Mouse (Mus musculus): ENCODE measurements around the gene Repin1. TPM values are rescaled to one million over a fixed set of nuclear protein-coding genes. Genes with fewer than 3 reads are reported as not detected.

Repin1 gene
- polyA plus RNA-seq, 1 experiment from 2014 or later = 37.4 TPM

- peak overlapping the region; percentile 70 for H3K4me3 ChIP-seq (replicated peaks; ENCODE audit: low read length)
- ATAC-seq (ENCODE audit: low FRiP score) (peak; percentile 85), DNase-seq (ENCODE audit: low spot score) (peak; percentile 70)
- peak overlapping the region; percentile 82 for H3K9ac ChIP-seq
- peak overlapping the region; percentile 72 for H3K4me2 ChIP-seq (replicated peaks)
- H3K27ac ChIP-seq = peak overlapping the region; percentile 94
- peaks cover 18% of the 10 kb centered on the region for H3K4me1 ChIP-seq (replicated peaks; ENCODE audit: control insufficient read depth, insufficient read depth, low read length)
- H3K36me3 ChIP-seq (replicated peaks; ENCODE audit: control insufficient read depth, insufficient read depth) = peaks cover 39% of the 10 kb centered on the region
- peaks cover 25% of the 10 kb centered on the region for H3K9me3 ChIP-seq (ENCODE audit: control insufficient read depth, low read length)
- H3K27me3 ChIP-seq (ENCODE audit: control insufficient read depth, insufficient read depth, low read length) = no peaks in the 10 kb centered on the region
- WGBS = 1% methylated on average over 34 of the region's 41 CpGs
These were observed 508 bp downstream of the Repin1 start for GRCm38 (mm10) chr6:48594043-48594738.

GRCm38 (mm10) chr6:48595278-48595677 lies 1.6 kb downstream of the Repin1 start:
- WGBS = 85% methylated on average over 1 of the region's 1 CpGs
- Histone ChIP-seq H3K4me1 (replicated peaks; ENCODE audit: control insufficient read depth, insufficient read depth, low read length) (peaks cover 18% of the 10 kb centered on the region), H3K27me3 (ENCODE audit: control insufficient read depth, insufficient read depth, low read length) (no peaks in the 10 kb centered on the region), H3K9ac (peak overlapping the region; percentile 82), H3K4me2 (replicated peaks) (peak overlapping the region; percentile 72), H3K36me3 (replicated peaks; ENCODE audit: control insufficient read depth, insufficient read depth) (peaks cover 50% of the 10 kb centered on the region), H3K27ac (peak overlapping the region; percentile 94; the same call in 1 of the 2 replicates), H3K4me3 (replicated peaks; ENCODE audit: low read length) (peak overlapping the region; percentile 70), H3K9me3 (ENCODE audit: control insufficient read depth, low read length) (peaks cover 25% of the 10 kb centered on the region)
- no peak for DNase-seq (ENCODE audit: low spot score)
- no peak for ATAC-seq (ENCODE audit: low FRiP score)

- DNase-seq (ENCODE audit: low spot score) (no peak), ATAC-seq (ENCODE audit: low FRiP score) (no peak)
- peaks cover 22% of the 10 kb centered on the region for H3K4me1 ChIP-seq (replicated peaks; ENCODE audit: control insufficient read depth, insufficient read depth, low read length)
- WGBS = 97% methylated on average over 45 of the region's 45 CpGs
- no peak overlapping the region for H3K4me2 ChIP-seq (replicated peaks)
- peaks cover 25% of the 10 kb centered on the region for H3K9me3 ChIP-seq (ENCODE audit: control insufficient read depth, low read length)
- no peak overlapping the region for H3K9ac ChIP-seq
- H3K27me3 ChIP-seq (ENCODE audit: control insufficient read depth, insufficient read depth, low read length) = no peaks in the 10 kb centered on the region
- H3K27ac ChIP-seq = no peak overlapping the region
- no peak overlapping the region for H3K4me3 ChIP-seq (replicated peaks; ENCODE audit: low read length)
- H3K36me3 ChIP-seq (replicated peaks; ENCODE audit: control insufficient read depth, insufficient read depth) = peaks cover 51% of the 10 kb centered on the region
These were observed 3.0 kb downstream of the Repin1 start for GRCm38 (mm10) chr6:48596545-48597232.

GRCm38 (mm10) chr6:48597233-48597625 lies 3.5 kb downstream of the Repin1 start:
- 96% methylated on average over 27 of the region's 27 CpGs for WGBS
- DNase-seq (ENCODE audit: low spot score) = no peak
- no peak overlapping the region for H3K4me2 ChIP-seq (replicated peaks)
- H3K4me1 ChIP-seq (replicated peaks; ENCODE audit: control insufficient read depth, insufficient read depth, low read length) = peaks cover 22% of the 10 kb centered on the region
- ATAC-seq (ENCODE audit: low FRiP score) = no peak
- no peak overlapping the region for H3K27ac ChIP-seq
- peaks cover 25% of the 10 kb centered on the region for H3K9me3 ChIP-seq (ENCODE audit: control insufficient read depth, low read length)
- no peaks in the 10 kb centered on the region for H3K27me3 ChIP-seq (ENCODE audit: control insufficient read depth, insufficient read depth, low read length)
- H3K36me3 ChIP-seq (replicated peaks; ENCODE audit: control insufficient read depth, insufficient read depth) = peaks cover 51% of the 10 kb centered on the region
- no peak overlapping the region for H3K4me3 ChIP-seq (replicated peaks; ENCODE audit: low read length)
- no peak overlapping the region for H3K9ac ChIP-seq

- peaks cover 13% of the 10 kb centered on the region for H3K4me1 ChIP-seq (replicated peaks; ENCODE audit: control insufficient read depth, insufficient read depth, low read length)
- H3K27ac ChIP-seq = peak overlapping the region; percentile 95
- peaks cover 46% of the 10 kb centered on the region for H3K36me3 ChIP-seq (replicated peaks; ENCODE audit: control insufficient read depth, insufficient read depth)
- ATAC-seq (ENCODE audit: low FRiP score) = no peak
- H3K4me2 ChIP-seq (replicated peaks) = no peak overlapping the region
- no peak for DNase-seq (ENCODE audit: low spot score)
- peaks cover 25% of the 10 kb centered on the region for H3K9me3 ChIP-seq (ENCODE audit: control insufficient read depth, low read length)
- H3K9ac ChIP-seq = no peak overlapping the region
- no peaks in the 10 kb centered on the region for H3K27me3 ChIP-seq (ENCODE audit: control insufficient read depth, insufficient read depth, low read length)
- WGBS = 93% methylated on average over 1 of the region's 1 CpGs
- no peak overlapping the region for H3K4me3 ChIP-seq (replicated peaks; ENCODE audit: low read length)
These were observed 6.9 kb downstream of the Repin1 start for GRCm38 (mm10) chr6:48600594-48600993.

- Histone ChIP-seq H3K9me3 (ENCODE audit: control insufficient read depth, low read length) (peaks cover 19% of the 10 kb centered on the region), H3K4me3 (replicated peaks; ENCODE audit: low read length) (peak within 1 kb of the TSS; percentile 47), H3K27ac (peak within 1 kb of the TSS; percentile 95), H3K9ac (peak within 1 kb of the TSS; percentile 85), H3K27me3 (ENCODE audit: control insufficient read depth, insufficient read depth, low read length) (no peaks in the 10 kb centered on the region), H3K36me3 (replicated peaks; ENCODE audit: control insufficient read depth, insufficient read depth) (peaks cover 38% of the 10 kb centered on the region), H3K4me2 (replicated peaks) (peak within 1 kb of the TSS; percentile 72), H3K4me1 (replicated peaks; ENCODE audit: control insufficient read depth, insufficient read depth, low read length) (peaks cover 13% of the 10 kb centered on the region)
- 5% methylated on average over 42 of the region's 42 CpGs for WGBS
- DNase-seq (ENCODE audit: low spot score) (peak; percentile 92), ATAC-seq (ENCODE audit: low FRiP score) (peak; percentile 99)
These were observed 7.8 kb downstream of the Repin1 start, which contains the start of gene Zfp775 for GRCm38 (mm10) chr6:48601271-48602079. Gene Zfp775 (plus strand): TSS chr6:48602063.

GRCm38 (mm10) chr6:48602080-48602741 lies 8.5 kb downstream of the Repin1 start:
- Histone ChIP-seq H3K4me3 (replicated peaks; ENCODE audit: low read length) (peak overlapping the region; percentile 47), H3K36me3 (replicated peaks; ENCODE audit: control insufficient read depth, insufficient read depth) (peaks cover 31% of the 10 kb centered on the region), H3K9ac (peak overlapping the region; percentile 85), H3K4me1 (replicated peaks; ENCODE audit: control insufficient read depth, insufficient read depth, low read length) (peaks cover 13% of the 10 kb centered on the region), H3K27ac (peak overlapping the region; percentile 95), H3K4me2 (replicated peaks) (peak overlapping the region; percentile 72), H3K9me3 (ENCODE audit: control insufficient read depth, low read length) (peaks cover 12% of the 10 kb centered on the region), H3K27me3 (ENCODE audit: control insufficient read depth, insufficient read depth, low read length) (no peaks in the 10 kb centered on the region)
- under 1% methylated on average over 28 of the region's 28 CpGs for WGBS
- peak; percentile 48 for DNase-seq (ENCODE audit: low spot score)
- peak; percentile 83 for ATAC-seq (ENCODE audit: low FRiP score)

- no peaks in the 10 kb centered on the region for H3K9me3 ChIP-seq (ENCODE audit: control insufficient read depth, low read length)
- peaks cover 2% of the 10 kb centered on the region for H3K4me1 ChIP-seq (replicated peaks; ENCODE audit: control insufficient read depth, insufficient read depth, low read length)
- H3K27ac ChIP-seq = no peak overlapping the region
- no peak overlapping the region for H3K9ac ChIP-seq
- no peak for DNase-seq (ENCODE audit: low spot score)
- peaks cover 2% of the 10 kb centered on the region for H3K36me3 ChIP-seq (replicated peaks; ENCODE audit: control insufficient read depth, insufficient read depth)
- H3K27me3 ChIP-seq (ENCODE audit: control insufficient read depth, insufficient read depth, low read length) = no peaks in the 10 kb centered on the region
- no peak for ATAC-seq (ENCODE audit: low FRiP score)
- H3K4me3 ChIP-seq (replicated peaks; ENCODE audit: low read length) = no peak overlapping the region
- H3K4me2 ChIP-seq (replicated peaks) = no peak overlapping the region
- 72% methylated on average over 2 of the region's 2 CpGs for WGBS
These were observed 14.4 kb downstream of the Repin1 start for GRCm38 (mm10) chr6:48608124-48608523.
